Mouse (Mus musculus) heart, embryonic 16.5 days (tissue): Measurements from ENCODE around the gene Git1. TPM values are rescaled to one million over a fixed set of nuclear protein-coding genes. Genes with fewer than 3 reads are reported as not detected.
A peak's percentile ranks its signal among the peaks of the same experiment; 100 is the strongest.

Experiments
- ATAC-seq: fragments of 200-750 bp; cut with Nextera tagmentation; replicated peaks from 2 replicates; pipeline ENCODE4 v1.8.0; 2017; ENCODE audit warnings: moderate number of reproducible peaks; ENCODE audit not compliant: insufficient read depth, low FRiP score; ENCODE audit errors: extremely low read depth
- H3K27ac ChIP-seq: fragments of 300-500 bp; sonication (generic); 2 replicates; pipeline ENCODE4 v1.5.1; 2014; ENCODE audit warnings: mild to moderate bottlenecking, low read length, control low read depth, moderate library complexity
- H3K27me3 ChIP-seq: fragments of 300-500 bp; sonication (generic); 2 replicates; pipeline ENCODE4 v1.6.1; 2014; ENCODE audit warnings: low read length, mixed read lengths; ENCODE audit not compliant: control insufficient read depth, insufficient read depth
- H3K36me3 ChIP-seq: fragments of 300-500 bp; sonication (generic); 2 replicates; pipeline ENCODE4 v1.6.1; 2014; ENCODE audit not compliant: control insufficient read depth, insufficient read depth
- H3K4me1 ChIP-seq: fragments of 300-500 bp; sonication (generic); 2 replicates; pipeline ENCODE4 v1.6.1; 2014; ENCODE audit warnings: low read length, mixed read lengths; ENCODE audit not compliant: control insufficient read depth, insufficient read depth
- H3K4me2 ChIP-seq: fragments of 300-500 bp; sonication (generic); 2 replicates; pipeline ENCODE4 v1.6.1; 2014; ENCODE audit warnings: low read depth, mild to moderate bottlenecking, control low read depth, low read length
- H3K4me3 ChIP-seq: fragments of 300-500 bp; sonication (generic); 2 replicates; pipeline ENCODE4 v1.5.1; 2014; ENCODE audit warnings: mild to moderate bottlenecking, control low read depth, low read length
- H3K9ac ChIP-seq: fragments of 300-500 bp; sonication (generic); 2 replicates; pipeline ENCODE4 v1.6.1; 2014; ENCODE audit warnings: low read length, control low read depth
- H3K9me3 ChIP-seq: fragments of 300-500 bp; sonication (generic); replicated peaks from 2 replicates; pipeline ENCODE4 v1.6.1; 2016; ENCODE audit warnings: low read length; ENCODE audit not compliant: control insufficient read depth
- WGBS: fragments of 180-500 bp; shearing (Covaris S2); extraction: QIAGEN DNeasy Blood & Tissue Kit; methylation state at CpG from one replicate; pipeline ENCODE4 v1.1.7; 2014; 5-methylcytosine and 5-hydroxymethylcytosine counted together
- polyA plus RNA-seq: library from polyadenylated mRNA; unstranded; fragments of >200 nt; fragmentation: Nextera tagmentation; extraction: Ambion mirVana; gene quantifications from 2 replicates; pipeline ENCODE4 v1.2.1, GENCODE M21; 2015

The Git1 gene
- polyA plus RNA-seq, 1 experiment from 2014 or later: 7.7 TPM

DNA sequence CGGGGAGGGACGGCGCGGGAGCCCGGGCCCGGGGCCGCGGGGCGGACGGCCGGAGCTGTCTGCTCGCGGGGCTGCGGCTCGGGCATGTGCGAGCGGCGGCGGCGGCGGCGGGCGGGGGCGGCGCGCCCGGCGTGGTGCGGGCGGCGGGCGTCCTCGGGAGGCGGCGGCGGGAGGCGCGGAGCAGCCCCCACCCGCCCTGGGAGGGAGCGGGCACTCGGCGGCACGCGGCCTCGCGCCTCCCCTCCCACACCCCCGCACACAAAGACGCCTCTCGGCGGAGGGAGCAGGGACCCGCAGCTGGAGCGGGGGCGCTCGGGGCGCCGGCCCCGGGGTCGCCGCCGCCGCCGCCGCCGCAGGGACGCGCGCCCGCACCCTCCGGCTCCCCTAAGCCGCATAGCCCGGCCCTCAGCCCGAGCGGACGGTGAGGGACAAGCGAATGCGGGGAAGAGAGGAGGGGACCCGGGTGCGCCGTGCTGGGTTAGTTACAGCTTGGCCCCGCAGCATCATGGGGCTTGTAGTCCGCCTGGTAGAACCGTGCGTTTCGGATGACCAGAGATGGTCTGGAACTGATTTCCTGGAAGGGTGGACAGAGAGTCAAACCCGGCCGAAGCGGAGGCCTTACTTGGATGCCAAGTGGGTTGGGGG lies 3.6 kb upstream of the Git1 start, which contains the start of gene Ankrd13b:
Ankrd13b (minus strand) TSS at position 88 of the 645 bp plus-strand sequence.
- H3K4me2 ChIP-seq: peak within 1 kb of the TSS; percentile 99
- under 1% methylated on average over 72 of the region's 87 CpGs for WGBS
- no peaks in the 10 kb centered on the region for H3K36me3 ChIP-seq
- H3K4me3 ChIP-seq: peak within 1 kb of the TSS; percentile 87
- H3K9me3 ChIP-seq: no peaks in the 10 kb centered on the region
- 0 out of 2 replicates have a peak within 1 kb of the TSS, but pooled peaks have one; percentile 11 for H3K27ac ChIP-seq
- ATAC-seq: 0 out of 2 replicates have a peak, but pooled peaks have one; percentile 17
- H3K27me3 ChIP-seq: no peaks in the 10 kb centered on the region
- H3K4me1 ChIP-seq: peaks cover 52% of the 10 kb centered on the region
- H3K9ac ChIP-seq: peak within 1 kb of the TSS; percentile 89

DNA sequence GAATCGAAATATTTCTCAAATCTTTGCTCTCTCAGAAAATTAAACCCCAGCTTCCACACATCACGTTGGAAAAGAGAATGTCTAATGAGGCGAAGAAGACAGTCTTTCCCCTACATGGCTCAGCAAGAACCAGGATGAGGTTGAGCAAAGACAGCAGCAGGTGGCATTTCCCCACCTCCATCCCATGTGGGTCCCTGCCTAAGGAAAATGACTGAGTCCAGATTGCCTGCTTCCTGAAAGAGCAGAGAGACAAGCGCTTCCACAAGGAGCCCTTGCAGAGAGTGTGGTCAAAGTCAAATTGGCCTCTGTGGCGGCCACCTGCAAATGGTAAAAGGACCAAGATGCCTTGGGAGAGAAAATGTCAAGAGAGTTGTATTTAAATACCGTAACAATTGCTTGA lies 2.9 kb upstream of the Git1 start:
- WGBS: 76% methylated on average over 6 of the region's 6 CpGs
- H3K27ac ChIP-seq: peak overlapping the region; percentile 87
- ATAC-seq: no peak
- H3K27me3 ChIP-seq: no peaks in the 10 kb centered on the region
- H3K4me1 ChIP-seq: peaks cover 60% of the 10 kb centered on the region
- no peak overlapping the region for H3K4me3 ChIP-seq
- no peaks in the 10 kb centered on the region for H3K36me3 ChIP-seq
- H3K4me2 ChIP-seq: peak overlapping the region; percentile 99
- H3K9me3 ChIP-seq: no peaks in the 10 kb centered on the region
- peak overlapping the region; percentile 40 for H3K9ac ChIP-seq

DNA sequence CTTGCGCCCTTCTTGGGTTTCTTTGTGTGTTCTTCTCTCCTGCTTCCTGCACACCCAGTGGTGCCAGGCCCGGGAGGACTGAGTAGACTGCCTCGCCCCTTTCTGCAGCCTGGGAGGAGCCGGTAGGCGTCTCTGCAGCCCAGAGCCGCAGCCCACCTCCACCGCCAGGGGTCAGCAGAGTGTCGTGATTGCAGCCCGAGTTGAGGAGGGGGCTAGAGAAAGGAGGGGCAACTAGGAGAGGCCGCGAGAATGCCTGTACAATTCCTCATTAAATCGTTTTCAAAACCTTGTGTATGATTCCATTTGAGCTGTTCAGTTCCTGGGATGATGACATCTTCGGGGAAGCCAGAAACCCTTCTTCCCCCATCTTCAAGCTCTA lies 2.2 kb upstream of the Git1 start:
- Histone ChIP-seq H3K9ac (peak overlapping the region; percentile 95), H3K4me3 (peak overlapping the region; percentile 95), H3K4me1 (peaks cover 65% of the 10 kb centered on the region), H3K9me3 (no peaks in the 10 kb centered on the region), H3K27ac (peak overlapping the region; percentile 87), H3K36me3 (no peaks in the 10 kb centered on the region), H3K4me2 (peak overlapping the region; percentile 96), H3K27me3 (no peaks in the 10 kb centered on the region)
- 1% methylated on average over 13 of the region's 13 CpGs for WGBS
- peak; percentile 49 for ATAC-seq

DNA sequence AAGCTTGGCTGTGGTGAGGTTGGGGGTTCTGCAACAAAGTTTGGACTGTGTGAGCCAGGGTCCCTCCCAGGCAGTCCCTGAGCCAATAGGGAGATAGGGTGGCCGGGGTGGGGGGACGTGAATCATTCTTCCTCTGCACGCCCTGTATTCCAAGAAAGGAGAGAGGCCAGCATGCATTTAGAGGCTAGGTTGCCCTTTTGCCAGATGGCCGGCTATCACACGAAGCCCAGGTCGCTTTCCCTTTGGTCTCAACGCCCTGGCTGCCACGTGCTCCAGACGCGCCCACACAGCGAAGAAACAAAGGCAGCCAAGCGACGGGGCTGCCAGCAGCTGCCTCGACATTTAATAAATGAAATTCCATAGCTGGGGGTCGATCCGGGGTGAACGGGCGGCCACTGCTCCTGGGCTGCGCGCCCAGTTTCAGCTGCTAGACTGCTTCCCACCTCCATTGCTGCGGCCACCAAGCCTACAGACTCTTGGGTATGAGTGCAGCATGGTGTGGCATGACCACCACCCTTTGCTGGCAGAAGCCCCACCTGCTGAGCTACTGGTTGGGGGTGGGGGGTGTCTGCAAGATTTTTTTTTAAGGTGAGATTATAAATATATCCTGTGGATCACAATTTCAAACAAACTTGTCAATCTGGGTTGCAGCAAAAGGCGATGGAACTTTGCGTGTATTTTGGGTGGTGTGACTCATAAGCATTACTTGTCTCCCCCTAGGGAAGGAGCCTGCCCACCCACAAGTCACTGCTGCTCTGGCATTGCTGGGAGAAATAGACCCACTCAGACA lies 1.7 kb upstream of the Git1 start:
- H3K9ac ChIP-seq: peak overlapping the region; percentile 95
- under 1% methylated on average over 23 of the region's 23 CpGs for WGBS
- H3K36me3 ChIP-seq: no peaks in the 10 kb centered on the region
- peak overlapping the region; percentile 87 for H3K27ac ChIP-seq
- peak overlapping the region; percentile 95 for H3K4me3 ChIP-seq
- ATAC-seq: peak; percentile 42
- H3K9me3 ChIP-seq: no peaks in the 10 kb centered on the region
- peaks cover 66% of the 10 kb centered on the region for H3K4me1 ChIP-seq
- H3K4me2 ChIP-seq: peak overlapping the region; percentile 96
- no peaks in the 10 kb centered on the region for H3K27me3 ChIP-seq

DNA sequence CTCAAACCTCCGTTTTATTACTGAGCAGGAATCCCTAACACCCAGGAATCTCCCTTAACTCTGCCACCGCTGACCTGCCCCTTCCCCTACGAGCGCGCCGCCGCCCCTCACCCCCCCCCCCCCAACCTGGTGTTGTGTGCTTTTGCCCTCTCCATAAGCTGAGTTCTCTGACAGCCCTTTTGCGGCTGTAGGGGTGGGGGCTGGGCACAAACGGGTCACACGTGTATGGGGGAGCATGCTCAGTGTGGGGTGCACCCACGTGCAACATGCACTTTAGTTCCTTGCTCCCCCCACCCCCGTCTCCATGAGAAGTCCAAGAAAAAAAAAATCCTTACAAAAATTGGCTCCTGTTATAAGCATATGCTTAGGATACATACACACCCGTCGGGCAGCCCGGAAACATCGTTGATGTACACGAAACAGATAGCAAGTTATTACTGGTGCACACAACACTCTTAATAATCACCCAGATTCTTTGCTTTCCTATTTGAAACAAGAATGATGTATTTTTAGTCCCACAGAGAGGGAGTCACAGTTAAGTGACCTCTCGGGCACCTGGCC lies 971 bp upstream of the Git1 start:
- no peaks in the 10 kb centered on the region for H3K36me3 ChIP-seq
- peak overlapping the region; percentile 87 for H3K27ac ChIP-seq
- H3K4me2 ChIP-seq: peak overlapping the region; percentile 96
- 0% methylated on average over 18 of the region's 18 CpGs for WGBS
- peak overlapping the region; percentile 95 for H3K9ac ChIP-seq
- no peak for ATAC-seq
- H3K27me3 ChIP-seq: no peaks in the 10 kb centered on the region
- no peaks in the 10 kb centered on the region for H3K9me3 ChIP-seq
- peaks cover 65% of the 10 kb centered on the region for H3K4me1 ChIP-seq
- peak overlapping the region; percentile 95 for H3K4me3 ChIP-seq

DNA sequence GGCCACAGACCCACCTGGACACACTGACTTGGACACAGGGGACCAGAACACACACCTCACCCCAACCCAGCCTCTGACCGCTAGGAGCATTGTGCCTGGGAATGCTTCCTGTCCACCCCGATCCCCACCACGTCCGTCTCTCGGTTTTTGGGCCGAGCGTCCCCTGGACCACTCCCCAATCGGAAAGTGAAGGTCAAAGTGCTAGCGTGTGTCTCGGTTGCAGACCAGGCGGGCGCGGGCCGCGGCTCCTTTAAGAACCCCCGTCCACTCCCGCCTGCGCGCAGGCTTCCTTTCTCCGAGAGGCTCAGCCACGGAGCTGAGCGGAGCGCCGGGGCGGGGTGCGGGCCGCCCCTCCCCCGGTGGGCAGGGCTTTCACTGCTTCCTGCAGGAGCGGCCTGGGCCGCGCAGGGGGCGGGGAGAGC lies 440 bp upstream of the Git1 start:
- Histone ChIP-seq H3K27ac (peak overlapping the region; percentile 87), H3K9me3 (no peaks in the 10 kb centered on the region), H3K27me3 (no peaks in the 10 kb centered on the region), H3K9ac (peak overlapping the region; percentile 95), H3K4me2 (peak overlapping the region; percentile 96), H3K4me3 (peak overlapping the region; percentile 95), H3K4me1 (peaks cover 66% of the 10 kb centered on the region), H3K36me3 (no peaks in the 10 kb centered on the region)
- peak; percentile 79 for ATAC-seq
- WGBS: under 1% methylated on average over 29 of the region's 32 CpGs

DNA sequence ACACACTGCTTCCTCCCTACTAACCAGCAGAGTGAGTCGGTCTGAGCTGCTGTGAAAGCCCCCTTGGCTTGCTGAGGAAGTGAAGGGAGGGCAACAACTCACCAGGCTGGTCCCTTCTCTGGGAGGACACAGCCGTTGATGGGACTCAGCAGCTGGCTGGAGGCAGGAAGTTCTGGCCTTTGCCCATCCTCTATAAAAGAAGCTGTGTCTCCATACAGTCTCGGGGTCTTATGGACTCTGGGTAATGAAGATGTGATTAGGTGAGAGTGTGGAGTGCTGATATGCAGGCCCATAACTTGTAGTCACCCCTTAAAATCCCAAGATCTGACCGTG lies 948 bp downstream of the Git1 start:
- H3K4me3 ChIP-seq: peak overlapping the region; percentile 95
- H3K9me3 ChIP-seq: no peaks in the 10 kb centered on the region
- H3K36me3 ChIP-seq: peaks cover 1% of the 10 kb centered on the region; the same call in 1 of the 2 replicates
- peak overlapping the region; percentile 87 for H3K27ac ChIP-seq
- no peak for ATAC-seq
- peak overlapping the region; percentile 95 for H3K4me2 ChIP-seq
- H3K4me1 ChIP-seq: peaks cover 66% of the 10 kb centered on the region
- peak overlapping the region; percentile 95 for H3K9ac ChIP-seq
- 20% methylated on average over 4 of the region's 4 CpGs for WGBS
- H3K27me3 ChIP-seq: no peaks in the 10 kb centered on the region

DNA sequence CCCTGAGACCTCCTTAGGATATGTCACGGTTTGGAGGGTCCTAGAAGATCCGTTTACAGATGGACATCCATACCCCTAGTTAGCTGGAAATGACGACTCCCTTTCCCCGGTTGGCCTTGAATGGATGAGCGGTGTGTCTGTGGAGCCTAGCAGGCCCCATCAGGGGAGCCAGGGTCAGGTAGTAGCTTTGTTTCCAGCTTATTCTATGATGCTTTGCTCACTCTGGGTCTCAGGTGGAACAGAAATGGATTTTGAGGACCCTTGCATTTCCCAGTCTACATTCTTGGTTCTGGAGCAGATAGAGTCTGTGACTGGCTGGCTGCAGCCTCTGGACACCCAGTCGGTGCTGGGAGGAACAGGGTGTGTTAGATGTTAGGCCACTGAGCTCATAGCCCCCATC lies 1.4 kb downstream of the Git1 start:
- no peaks in the 10 kb centered on the region for H3K9me3 ChIP-seq
- H3K4me3 ChIP-seq: peak overlapping the region; percentile 95
- peaks cover 5% of the 10 kb centered on the region; the same call in 1 of the 2 replicates for H3K36me3 ChIP-seq
- no peak for ATAC-seq
- H3K27me3 ChIP-seq: no peaks in the 10 kb centered on the region
- WGBS: 59% methylated on average over 6 of the region's 6 CpGs
- peak overlapping the region; percentile 95 for H3K9ac ChIP-seq
- peak overlapping the region; percentile 95 for H3K4me2 ChIP-seq
- H3K27ac ChIP-seq: no peak overlapping the region; the same call in 1 of the 2 replicates
- H3K4me1 ChIP-seq: peaks cover 66% of the 10 kb centered on the region

DNA sequence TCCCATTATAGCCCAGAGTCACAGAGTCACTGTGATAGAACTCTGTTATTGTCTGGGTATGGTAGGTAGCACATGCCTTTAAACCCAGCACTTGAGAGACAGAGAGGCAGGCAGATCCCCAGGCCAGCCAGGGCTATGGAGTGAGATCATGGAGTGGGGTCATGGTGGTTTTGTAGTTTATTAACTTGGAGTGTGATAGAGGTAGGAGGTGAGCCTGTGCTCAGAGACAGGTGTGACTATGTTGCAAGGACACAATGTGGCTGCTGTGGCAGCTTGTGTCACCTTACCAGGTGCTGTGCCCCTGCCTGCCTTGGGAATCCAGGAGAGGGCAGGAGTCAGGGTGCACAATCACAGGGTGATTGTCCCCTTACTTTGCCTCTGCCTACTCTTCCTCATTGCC lies 2.1 kb downstream of the Git1 start:
- Histone ChIP-seq H3K4me3 (no peak overlapping the region), H3K4me1 (peaks cover 60% of the 10 kb centered on the region), H3K9me3 (no peaks in the 10 kb centered on the region), H3K36me3 (peaks cover 12% of the 10 kb centered on the region), H3K9ac (peak overlapping the region; percentile 38; the same call in 1 of the 2 replicates), H3K27ac (no peak overlapping the region; the same call in 1 of the 2 replicates), H3K4me2 (no peak overlapping the region), H3K27me3 (no peaks in the 10 kb centered on the region)
- no peak for ATAC-seq
